Mouse (Mus musculus) hindlimb bud, embryonic 11.5 days (tissue): ENCODE data around the gene Agpat3.

Source experiments
- DNase-seq: peaks from one replicate; pipeline ENCODE4 v3.0.0-alpha.2; 2012; ENCODE audit warnings: low read depth, low spot score; ENCODE audit errors: extremely low spot score

Gene Agpat3

GRCm38 (mm10) chr10:78264735-78265134 lies 87.6 kb downstream of the Agpat3 start:
- no peak for DNase-seq

- DNase-seq: no peak
These were observed 91.2 kb downstream of the Agpat3 start for GRCm38 (mm10) chr10:78260916-78261650.

GRCm38 (mm10) chr10:78260322-78260721 lies 92.0 kb downstream of the Agpat3 start:
- no peak for DNase-seq

GRCm38 (mm10) chr10:78259702-78260101 lies 92.6 kb downstream of the Agpat3 start:
- no peak for DNase-seq

GRCm38 (mm10) chr10:78259230-78259629 lies 93.1 kb downstream of the Agpat3 start:
- DNase-seq: no peak

GRCm38 (mm10) chr10:78258142-78258675 lies 94.1 kb downstream of the Agpat3 start:
- DNase-seq: no peak

GRCm38 (mm10) chr10:78255646-78256059 lies 96.6 kb downstream of the Agpat3 start:
- no peak for DNase-seq

- DNase-seq: no peak
These were observed 105.1 kb downstream of the Agpat3 start for GRCm38 (mm10) chr10:78247206-78247605.

GRCm38 (mm10) chr10:78246725-78247124 lies 105.6 kb downstream of the Agpat3 start:
- DNase-seq: no peak

GRCm38 (mm10) chr10:78245225-78245547 lies 107.1 kb downstream of the Agpat3 start:
- DNase-seq: peak; percentile 3

GRCm38 (mm10) chr10:78244438-78245224 lies 107.7 kb downstream of the Agpat3 start, which contains the start of gene Trappc10:
TSS of gene Trappc10 (minus strand) at chr10:78244641.
- peak; percentile 18 for DNase-seq

GRCm38 (mm10) chr10:78244058-78244437 lies 108.2 kb downstream of the Agpat3 start:
- no peak for DNase-seq

GRCm38 (mm10) chr10:78238926-78239325 lies 113.4 kb downstream of the Agpat3 start:
- no peak for DNase-seq

- DNase-seq: no peak
These were observed 114.0 kb downstream of the Agpat3 start for GRCm38 (mm10) chr10:78238297-78238696.

GRCm38 (mm10) chr10:78237809-78238208 lies 114.5 kb downstream of the Agpat3 start:
- no peak for DNase-seq

GRCm38 (mm10) chr10:78236885-78237629 lies 115.2 kb downstream of the Agpat3 start:
- DNase-seq: no peak

- DNase-seq: no peak
These were observed 118.5 kb downstream of the Agpat3 start for GRCm38 (mm10) chr10:78233756-78234155.

- DNase-seq: no peak
These were observed 119.1 kb downstream of the Agpat3 start for GRCm38 (mm10) chr10:78233161-78233560.

GRCm38 (mm10) chr10:78232301-78232980 lies 119.8 kb downstream of the Agpat3 start:
- no peak for DNase-seq

GRCm38 (mm10) chr10:78228560-78228928 lies 123.7 kb downstream of the Agpat3 start:
- DNase-seq: no peak
